Mouse (Mus musculus) intestine, embryonic 16.5 days (tissue): ENCODE data around the gene Cdk15. TPM values are rescaled to one million over a fixed set of nuclear protein-coding genes. Genes with fewer than 3 reads are reported as not detected.
A peak's percentile ranks its signal among the peaks of the same experiment; 100 is the strongest.

Experiments used
- ATAC-seq: fragments of 200-750 bp; cut with Nextera tagmentation; 2 replicates; pipeline ENCODE4 v1.8.0; 2017; ENCODE audit warnings: moderate TSS enrichment, moderate library complexity
- H3K27ac ChIP-seq: fragments of 300-500 bp; sonication (generic); 2 replicates; pipeline ENCODE4 v1.5.1; 2014; ENCODE audit warnings: mild to moderate bottlenecking, low read length
- H3K27me3 ChIP-seq: fragments of 300-500 bp; sonication (generic); replicated peaks from 2 replicates; pipeline ENCODE4 v1.6.1; 2014; ENCODE audit warnings: low read length, control low read depth, mixed read lengths; ENCODE audit not compliant: control insufficient read depth, insufficient read depth
- H3K36me3 ChIP-seq: fragments of 300-500 bp; sonication (generic); 2 replicates; pipeline ENCODE4 v1.6.1; 2014; ENCODE audit warnings: low read length, control low read depth; ENCODE audit not compliant: control insufficient read depth, insufficient read depth
- H3K4me1 ChIP-seq: fragments of 300-500 bp; sonication (generic); 2 replicates; pipeline ENCODE4 v1.6.1; 2014; ENCODE audit warnings: low read length, control low read depth, mixed read lengths; ENCODE audit not compliant: control insufficient read depth, insufficient read depth
- H3K4me2 ChIP-seq: fragments of 300-500 bp; sonication (generic); 2 replicates; pipeline ENCODE4 v1.6.1; 2014; ENCODE audit warnings: low read depth, low read length, control low read depth
- H3K4me3 ChIP-seq: fragments of 300-500 bp; sonication (generic); 2 replicates; pipeline ENCODE4 v1.5.1; 2014; ENCODE audit warnings: mild to moderate bottlenecking, low read length
- H3K9ac ChIP-seq: fragments of 300-500 bp; sonication (generic); 2 replicates; pipeline ENCODE4 v1.6.1; 2014; ENCODE audit warnings: low read depth, low read length
- H3K9me3 ChIP-seq: fragments of 300-500 bp; sonication (generic); 2 replicates; pipeline ENCODE4 v1.6.1; 2016; ENCODE audit warnings: low read length, control low read depth; ENCODE audit not compliant: control insufficient read depth
- WGBS: fragments of 180-500 bp; shearing (Covaris S2); extraction: QIAGEN DNeasy Blood & Tissue Kit; methylation state at CpG from one replicate; pipeline ENCODE4 v1.1.7; 2014; 5-methylcytosine and 5-hydroxymethylcytosine counted together
- polyA plus RNA-seq: library from polyadenylated mRNA; unstranded; fragments of >200 nt; fragmentation: Nextera tagmentation; extraction: Ambion mirVana; gene quantifications from 2 replicates; pipeline ENCODE4 v1.2.1, GENCODE M21; 2015

The Cdk15 gene
- polyA plus RNA-seq, 1 experiment from 2014 or later = 0.26 TPM

GRCm38 (mm10) chr1:59333860-59334561, 77.3 kb downstream of the Cdk15 start:
- H3K27me3 ChIP-seq = no peaks in the 10 kb centered on the region
- no peak overlapping the region for H3K4me2 ChIP-seq
- no peak overlapping the region for H3K4me3 ChIP-seq
- 0 out of 2 replicates have a peak, but pooled peaks cover 9% of the 10 kb centered on the region for H3K4me1 ChIP-seq
- no peak overlapping the region for H3K27ac ChIP-seq
- 57% methylated on average over 10 of the region's 10 CpGs for WGBS
- no peaks in the 10 kb centered on the region for H3K36me3 ChIP-seq
- H3K9me3 ChIP-seq = no peaks in the 10 kb centered on the region
- H3K9ac ChIP-seq = no peak overlapping the region
- no peak for ATAC-seq

- WGBS = 50% methylated on average over 4 of the region's 4 CpGs
- Histone ChIP-seq H3K27me3 (no peaks in the 10 kb centered on the region), H3K4me3 (no peak overlapping the region), H3K4me1 (0 out of 2 replicates have a peak, but pooled peaks cover 9% of the 10 kb centered on the region), H3K9ac (no peak overlapping the region), H3K27ac (no peak overlapping the region), H3K9me3 (no peaks in the 10 kb centered on the region), H3K36me3 (no peaks in the 10 kb centered on the region), H3K4me2 (no peak overlapping the region)
- ATAC-seq = no peak
Measured at GRCm38 (mm10) chr1:59334562-59334890, 77.8 kb downstream of the Cdk15 start.

GRCm38 (mm10) chr1:59336256-59336655, 79.5 kb downstream of the Cdk15 start:
- WGBS = 97% methylated on average over 1 of the region's 1 CpGs
- ATAC-seq = no peak

GRCm38 (mm10) chr1:59340814-59341588, 84.3 kb downstream of the Cdk15 start:
- WGBS = 15% methylated on average over 16 of the region's 16 CpGs
- H3K4me2 ChIP-seq = peak overlapping the region; percentile 19; the same call in 1 of the 2 replicates

More at GRCm38 (mm10) chr1:59336256-59336655, 79.5 kb downstream of the Cdk15 start:
- H3K4me2 ChIP-seq = no peak overlapping the region
- 0 out of 2 replicates have a peak, but pooled peaks cover 9% of the 10 kb centered on the region for H3K4me1 ChIP-seq
- no peaks in the 10 kb centered on the region for H3K36me3 ChIP-seq
- H3K27ac ChIP-seq = no peak overlapping the region
- no peak overlapping the region for H3K9ac ChIP-seq
- no peaks in the 10 kb centered on the region for H3K27me3 ChIP-seq
- no peak overlapping the region for H3K4me3 ChIP-seq
- no peaks in the 10 kb centered on the region for H3K9me3 ChIP-seq

GRCm38 (mm10) chr1:59341697-59342096, 85.0 kb downstream of the Cdk15 start:
- 46% methylated on average over 3 of the region's 3 CpGs for WGBS
- Histone ChIP-seq H3K27me3 (no peaks in the 10 kb centered on the region), H3K4me1 (no peaks in the 10 kb centered on the region), H3K9ac (no peak overlapping the region), H3K4me2 (no peak overlapping the region), H3K4me3 (no peak overlapping the region), H3K27ac (no peak overlapping the region), H3K9me3 (no peaks in the 10 kb centered on the region), H3K36me3 (no peaks in the 10 kb centered on the region)
- ATAC-seq = no peak

More at GRCm38 (mm10) chr1:59340814-59341588, 84.3 kb downstream of the Cdk15 start:
- Histone ChIP-seq H3K9ac (no peak overlapping the region), H3K27me3 (no peaks in the 10 kb centered on the region), H3K9me3 (no peaks in the 10 kb centered on the region), H3K4me3 (no peak overlapping the region), H3K27ac (no peak overlapping the region), H3K4me1 (no peaks in the 10 kb centered on the region), H3K36me3 (no peaks in the 10 kb centered on the region)
- ATAC-seq = 0 out of 2 replicates have a peak, but pooled peaks have one; percentile 46

- Histone ChIP-seq H3K27me3 (no peaks in the 10 kb centered on the region), H3K36me3 (no peaks in the 10 kb centered on the region), H3K9ac (no peak overlapping the region), H3K4me3 (no peak overlapping the region), H3K9me3 (no peaks in the 10 kb centered on the region), H3K4me1 (no peaks in the 10 kb centered on the region), H3K4me2 (no peak overlapping the region), H3K27ac (no peak overlapping the region)
- no peak for ATAC-seq
- WGBS = 58% methylated on average over 6 of the region's 6 CpGs
Measured at GRCm38 (mm10) chr1:59342146-59342545, 85.4 kb downstream of the Cdk15 start.

GRCm38 (mm10) chr1:59352706-59353105, 96.0 kb downstream of the Cdk15 start:
- Histone ChIP-seq H3K4me2 (no peak overlapping the region), H3K36me3 (no peaks in the 10 kb centered on the region), H3K27ac (no peak overlapping the region), H3K4me1 (no peaks in the 10 kb centered on the region), H3K4me3 (no peak overlapping the region), H3K9ac (no peak overlapping the region), H3K9me3 (no peaks in the 10 kb centered on the region), H3K27me3 (no peaks in the 10 kb centered on the region)
- 73% methylated on average over 4 of the region's 4 CpGs for WGBS
- no peak for ATAC-seq

- 84% methylated on average over 9 of the region's 9 CpGs for WGBS
- no peak for ATAC-seq
- no peak overlapping the region for H3K4me2 ChIP-seq
- H3K9ac ChIP-seq = no peak overlapping the region
- H3K4me1 ChIP-seq = no peaks in the 10 kb centered on the region
- no peak overlapping the region for H3K4me3 ChIP-seq
- no peaks in the 10 kb centered on the region for H3K36me3 ChIP-seq
- H3K27ac ChIP-seq = no peak overlapping the region
- H3K9me3 ChIP-seq = no peaks in the 10 kb centered on the region
- H3K27me3 ChIP-seq = no peaks in the 10 kb centered on the region
Measured at GRCm38 (mm10) chr1:59355440-59355839, 98.7 kb downstream of the Cdk15 start.

- no peaks in the 10 kb centered on the region for H3K9me3 ChIP-seq
- H3K4me3 ChIP-seq = no peak overlapping the region
- no peak overlapping the region for H3K4me2 ChIP-seq
- 86% methylated on average over 9 of the region's 9 CpGs for WGBS
- ATAC-seq = no peak
- no peaks in the 10 kb centered on the region for H3K27me3 ChIP-seq
- H3K36me3 ChIP-seq = no peaks in the 10 kb centered on the region
- no peak overlapping the region for H3K27ac ChIP-seq
- no peaks in the 10 kb centered on the region for H3K4me1 ChIP-seq
- H3K9ac ChIP-seq = no peak overlapping the region
Measured at GRCm38 (mm10) chr1:59359136-59359535, 102.4 kb downstream of the Cdk15 start.
